Mouse (Mus musculus): ENCODE results near the gene Cd83.

- TF ChIP-seq GATA1 (IDR thresholded peaks at IDR 0.05; ENCODE audit: borderline replicate concordance, low read length) (no peak), FLI1 (IDR thresholded peaks at IDR 0.05; ENCODE audit: low read length) (no peak)
These were observed 48.2 kb downstream of the Cd83 start for GRCm38 (mm10) chr13:43832731-43833130.

Measured in megakaryocyte, embryonic 14.5 days (primary cell).